Mouse (Mus musculus) spleen, adult 2 months (tissue): ENCODE results near the gene Zmpste24. TPM values are rescaled to one million over a fixed set of nuclear protein-coding genes. Genes with fewer than 3 reads are reported as not detected.

Experiments used
- DNase-seq, 2 experiments: peaks; one replicate each; pipeline versions ENCODE4 v3.0.0 to v3.0.0-alpha.2; 2012 to 2021; ENCODE audit warnings: low spot score in 2 of 2, low read depth in 1 of 2
- H3K27ac ChIP-seq: fragments of 200-500 bp; 2 replicates; pipeline ENCODE4 v1.5.1; 2012; ENCODE audit warnings: low read length, inconsistent platforms; ENCODE audit not compliant: insufficient read depth
- H3K27me3 ChIP-seq: fragments of 200-500 bp; 2 replicates; pipeline ENCODE4 v1.6.1; 2012; ENCODE audit warnings: mild to moderate bottlenecking, moderate library complexity, low read length, inconsistent platforms; ENCODE audit not compliant: control insufficient read depth, insufficient read depth
- H3K36me3 ChIP-seq: fragments of 200-500 bp; 2 replicates; pipeline ENCODE4 v1.6.1; 2012; ENCODE audit warnings: mild to moderate bottlenecking, low read length, inconsistent platforms; ENCODE audit not compliant: control insufficient read depth, insufficient read depth
- H3K4me1 ChIP-seq: fragments of 200-500 bp; 2 replicates; pipeline ENCODE4 v1.6.1; 2011; ENCODE audit warnings: inconsistent platforms; ENCODE audit not compliant: control insufficient read depth, insufficient read depth, insufficient read length
- H3K4me3 ChIP-seq: fragments of 200-500 bp; 2 replicates; pipeline ENCODE4 v1.5.1; 2011; ENCODE audit warnings: mild to moderate bottlenecking, inconsistent platforms; ENCODE audit not compliant: insufficient read depth, insufficient read length; ENCODE audit errors: extremely low read depth
- CTCF ChIP-seq: fragments of 200-500 bp; IDR thresholded peaks from 2 replicates; pipeline ENCODE4 v1.5.1; 2011; ENCODE audit warnings: mild to moderate bottlenecking, inconsistent platforms; ENCODE audit not compliant: insufficient read depth, insufficient read length, insufficient replicate concordance; ENCODE audit errors: extremely low read depth
- POLR2A ChIP-seq: fragments of 200-500 bp; IDR thresholded peaks from 2 replicates; pipeline ENCODE4 v1.6.1; 2011; ENCODE audit warnings: low read depth, low read length, inconsistent platforms
- WGBS: fragments of 180-500 bp; shearing (Covaris S2); methylation state at CpG from one replicate; pipeline ENCODE4 v1.1.7; 2018; 5-methylcytosine and 5-hydroxymethylcytosine counted together
- polyA plus RNA-seq: library from polyadenylated mRNA; depleted of rRNA; stranded (reverse); fragments of >200 nt; gene quantifications from 2 replicates; pipeline ENCODE4 v1.2.3, GENCODE M21; 2012

Zmpste24 gene
- polyA plus RNA-seq, 1 experiment: 9.8 TPM

DNA sequence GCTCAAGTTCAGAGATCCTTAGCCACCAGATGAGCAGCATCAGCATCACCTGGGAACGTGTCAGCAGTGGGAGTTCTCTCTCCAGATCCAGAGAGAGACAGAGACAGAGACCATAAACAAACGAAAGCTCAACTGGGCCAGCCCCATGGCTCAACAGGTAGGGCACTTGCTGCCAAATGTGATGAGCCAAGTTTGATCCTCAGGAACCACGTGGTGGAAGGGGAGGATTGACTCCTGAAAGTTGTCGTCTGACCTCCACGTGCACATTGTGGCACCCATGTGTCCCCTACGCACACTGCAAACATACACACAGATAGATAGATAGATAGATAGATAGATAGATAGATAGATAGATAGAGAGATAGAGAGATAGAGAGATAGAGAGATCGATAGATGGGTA lies 74.6 kb downstream of the Zmpste24 start:
- Histone ChIP-seq H3K36me3 (no peaks in the 10 kb centered on the region), H3K4me1 (peaks cover 19% of the 10 kb centered on the region; the same call in 1 of the 2 replicates), H3K27ac (no peak overlapping the region), H3K4me3 (no peak overlapping the region), H3K27me3 (no peaks in the 10 kb centered on the region)
- DNase-seq: no peak
- 83% methylated on average over 7 of the region's 7 CpGs for WGBS
- TF ChIP-seq CTCF (no peak), POLR2A (no peak)

DNA sequence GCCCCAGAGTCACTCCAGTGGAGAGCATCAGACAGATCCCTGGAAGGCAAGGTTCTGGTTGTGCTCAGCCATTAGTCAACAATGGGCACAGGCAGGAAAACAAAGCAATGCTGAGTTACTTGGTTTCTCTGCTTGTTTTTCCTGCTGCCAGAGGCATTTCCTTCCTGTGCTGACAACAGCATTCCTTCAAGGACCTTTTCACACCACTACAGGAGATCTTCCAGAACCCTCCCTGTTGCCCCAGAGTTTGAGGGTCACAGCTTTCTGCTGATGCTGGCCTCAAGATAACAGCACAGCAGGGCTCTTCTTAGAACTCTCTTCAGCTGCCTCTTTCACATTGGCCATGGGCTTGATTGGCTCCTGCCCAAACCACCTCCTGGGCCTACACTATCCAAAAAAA lies 76.1 kb downstream of the Zmpste24 start:
- Histone ChIP-seq H3K36me3 (no peaks in the 10 kb centered on the region), H3K27me3 (no peaks in the 10 kb centered on the region), H3K4me3 (no peak overlapping the region), H3K4me1 (peaks cover 19% of the 10 kb centered on the region; the same call in 1 of the 2 replicates), H3K27ac (no peak overlapping the region)
- DNase-seq: no peak
- TF ChIP-seq POLR2A: no peak
- no peak for TF ChIP-seq CTCF

DNA sequence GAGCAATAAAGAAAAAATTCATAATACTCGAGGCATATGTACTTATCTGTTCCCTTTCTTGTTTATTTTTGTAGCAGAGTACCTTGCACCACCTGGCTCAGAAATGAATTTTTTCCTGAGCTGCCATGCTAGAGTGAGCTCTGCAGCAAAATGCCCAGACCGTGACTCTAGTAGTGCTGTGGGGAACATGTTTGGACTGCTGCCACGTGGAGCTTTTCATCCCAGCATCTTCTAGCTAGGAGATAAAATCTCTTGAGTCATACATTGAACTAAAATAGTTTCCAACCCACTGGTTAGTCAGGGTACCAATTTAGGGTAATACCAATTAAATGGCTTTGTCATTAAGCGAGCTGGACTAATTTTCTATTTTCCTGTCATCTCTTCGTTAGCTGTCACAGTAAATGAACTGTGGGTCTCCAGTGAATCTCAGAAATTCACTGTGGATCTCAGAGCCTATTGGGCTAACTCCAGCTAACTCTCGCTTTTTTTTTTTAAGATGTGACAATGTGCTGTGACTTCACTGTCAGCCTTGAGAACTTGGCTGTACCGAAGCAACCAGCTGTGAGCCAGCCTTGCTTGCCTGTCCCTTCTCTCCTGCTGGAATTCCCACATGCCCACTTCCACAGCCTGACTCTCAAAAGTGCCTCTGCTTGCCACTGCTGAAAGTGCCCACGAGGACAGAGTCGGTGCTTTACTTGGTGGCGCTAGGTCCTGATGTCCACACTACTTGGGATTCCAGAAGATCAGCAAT lies 77.8 kb downstream of the Zmpste24 start:
- 81% methylated on average over 10 of the region's 10 CpGs for WGBS
- peaks cover 15% of the 10 kb centered on the region; the same call in 1 of the 2 replicates for H3K4me1 ChIP-seq
- no peak for DNase-seq
- H3K27ac ChIP-seq: no peak overlapping the region
- TF ChIP-seq POLR2A (no peak), CTCF (no peak)
- no peaks in the 10 kb centered on the region for H3K27me3 ChIP-seq
- no peak overlapping the region for H3K4me3 ChIP-seq
- H3K36me3 ChIP-seq: no peaks in the 10 kb centered on the region

DNA sequence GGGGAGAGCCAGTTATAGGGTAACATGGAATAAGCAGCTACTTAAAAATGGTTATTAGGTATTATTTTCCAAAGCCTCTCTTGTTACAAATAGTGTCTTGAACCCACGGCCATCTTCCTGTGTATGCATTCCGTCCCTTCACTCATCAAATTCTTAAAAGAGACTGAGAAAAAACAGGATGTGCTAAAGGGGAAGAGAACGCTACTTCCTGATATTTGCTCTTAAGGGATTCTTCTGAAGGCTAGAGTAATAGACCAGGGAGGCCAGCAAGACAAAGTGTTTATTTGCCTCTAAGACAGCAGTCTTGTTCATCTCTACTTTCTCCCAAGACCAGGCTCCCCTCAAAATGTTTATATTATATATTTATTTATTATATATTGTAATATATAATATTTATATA lies 79.8 kb downstream of the Zmpste24 start:
- no peak for DNase-seq
- no peak for TF ChIP-seq POLR2A
- TF ChIP-seq CTCF: no peak
- H3K27me3 ChIP-seq: no peaks in the 10 kb centered on the region
- WGBS: 46% methylated on average over 3 of the region's 3 CpGs
- H3K4me3 ChIP-seq: no peak overlapping the region
- H3K36me3 ChIP-seq: no peaks in the 10 kb centered on the region
- peaks cover 8% of the 10 kb centered on the region; the same call in 1 of the 2 replicates for H3K4me1 ChIP-seq
- no peak overlapping the region for H3K27ac ChIP-seq

DNA sequence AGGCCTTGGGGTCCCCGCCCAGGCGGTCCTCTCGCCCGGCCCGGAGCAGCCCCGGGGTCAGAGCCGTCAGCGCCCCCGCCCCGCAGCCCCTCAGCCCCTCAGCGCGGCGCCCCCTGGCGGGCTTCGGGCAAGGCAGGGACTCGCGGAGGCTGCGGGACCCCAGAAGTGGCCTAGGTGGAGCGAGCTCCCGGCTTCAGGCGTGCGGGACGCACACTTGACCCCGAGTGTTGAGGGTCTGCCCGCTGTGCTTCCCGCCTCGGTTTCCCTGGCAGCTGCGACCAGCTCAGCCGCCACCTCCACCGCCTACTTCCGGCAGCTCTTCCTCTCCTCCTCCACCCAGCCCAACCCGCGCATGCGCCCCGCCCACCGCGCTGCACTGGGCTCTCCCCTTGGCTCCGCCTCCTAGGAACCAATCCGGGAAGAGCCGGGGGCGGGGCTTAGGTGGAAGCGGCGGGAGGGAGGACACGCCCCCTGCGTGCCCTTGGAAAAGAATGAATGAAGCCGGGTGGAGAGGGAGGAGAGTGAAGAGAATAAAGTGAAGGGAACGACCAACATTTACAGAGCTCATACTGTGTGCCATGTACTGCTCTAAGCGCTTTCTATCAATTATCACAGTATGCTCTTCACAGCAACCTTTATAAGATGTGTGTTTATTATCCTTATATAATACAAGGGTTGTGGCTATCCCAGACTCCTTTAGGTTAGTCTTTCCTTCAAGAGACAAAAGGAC lies 80.9 kb downstream of the Zmpste24 start, which contains the start of gene Smap2:
Gene Smap2, minus strand, starts transcription at position 320 of the 730 bp plus-strand sequence.
- under 1% methylated on average over 39 of the region's 48 CpGs for WGBS
- Histone ChIP-seq H3K27ac (peak within 1 kb of the TSS; percentile 92), H3K4me1 (peaks cover 10% of the 10 kb centered on the region; the same call in 1 of the 2 replicates), H3K27me3 (no peaks in the 10 kb centered on the region), H3K36me3 (no peaks in the 10 kb centered on the region), H3K4me3 (peak within 1 kb of the TSS; percentile 99)
- TF ChIP-seq CTCF (peak; percentile 54; the same call in 1 of the 2 replicates), POLR2A (peak; percentile 93)
- DNase-seq: peak; percentile 77 to 97

DNA sequence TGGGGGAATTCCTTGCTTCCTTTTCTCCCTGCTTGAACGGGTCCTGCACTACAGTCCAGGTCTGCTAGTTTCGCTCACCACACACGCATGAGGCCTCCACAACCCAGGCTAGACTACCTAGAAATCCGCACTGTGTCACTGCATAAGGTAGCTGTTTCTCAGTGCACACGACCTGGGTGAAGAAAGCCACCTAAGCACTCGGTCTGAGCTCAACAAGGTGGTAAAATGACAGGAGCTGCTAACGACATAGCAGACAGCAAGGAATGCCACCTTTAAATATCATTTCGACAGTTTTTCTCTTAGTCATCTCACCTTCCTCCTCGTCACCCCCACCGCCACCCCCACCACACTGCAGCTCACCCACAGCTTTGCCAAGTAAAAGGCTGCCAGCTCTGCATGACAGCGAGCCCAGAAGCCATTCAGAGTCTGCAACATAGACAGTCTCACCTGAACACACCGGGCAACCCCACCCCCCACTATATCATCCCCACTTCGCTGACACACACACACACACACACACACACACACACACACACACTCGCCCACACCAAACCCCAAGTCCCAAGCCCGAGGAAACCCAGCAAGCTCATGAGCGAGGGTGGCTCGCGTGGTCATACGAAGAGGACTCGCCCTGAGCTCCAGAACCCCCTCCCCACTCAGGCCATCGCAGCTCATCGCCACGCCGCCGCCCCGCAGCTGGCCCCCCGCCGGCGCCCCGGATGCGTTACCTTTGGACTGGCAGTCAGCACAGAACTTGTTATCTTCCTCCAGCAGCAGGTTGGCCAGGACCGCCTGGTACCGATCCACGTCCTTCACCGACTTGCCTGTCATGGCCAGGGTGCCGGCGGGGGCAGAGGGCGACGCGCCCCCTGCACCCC lies 81.8 kb downstream of the Zmpste24 start:
- H3K36me3 ChIP-seq: no peaks in the 10 kb centered on the region
- H3K27ac ChIP-seq: peak overlapping the region; percentile 92
- peaks cover 13% of the 10 kb centered on the region; the same call in 1 of the 2 replicates for H3K4me1 ChIP-seq
- no peaks in the 10 kb centered on the region for H3K27me3 ChIP-seq
- H3K4me3 ChIP-seq: peak overlapping the region; percentile 99
- TF ChIP-seq POLR2A (peak; percentile 5; the same call in 1 of the 2 replicates), CTCF (no peak)
- peak in 1 of 2 experiments; percentile 38 for DNase-seq
- WGBS: under 1% methylated on average over 40 of the region's 40 CpGs
